Comparison of ENCODE assay signal across 8 mouse cellular contexts in genomic region chr13:69532893-69533404, GRCm38 (mm10). TPM values are rescaled to one million over a fixed set of nuclear protein-coding genes. Genes with fewer than 3 reads are reported as not detected.
DNase-seq lines count a peak whose midpoint lies in the region; ATAC-seq lines count a peak whose summit lies in the region.

No protein-coding gene starts in this region.

- H3K9ac ChIP-seq in neural tube, embryonic 11.5 days (ENCODE audit: low read length) = peak overlapping the region; percentile 84
- peak overlapping the region; percentile 87 for H3K9ac ChIP-seq in limb, embryonic 15.5 days
- peak overlapping the region; percentile 92 for H3K9ac ChIP-seq in stomach, embryonic 16.5 days (ENCODE audit: low read length)

- peak; percentile 41 for DNase-seq in CD4-positive, CD25-positive, alpha-beta regulatory T cell, adult 2 months (ENCODE audit: low read depth, low spot score)
- DNase-seq in neural tube, embryonic 11.5 days (ENCODE audit: low spot score) = no peak
- DNase-seq in neural tube, embryonic 10.5 days (ENCODE audit: extremely low spot score, low spot score) = no peak
- DNase-seq in ovary, adult 18-20 months (ENCODE audit: low spot score) = no peak
- DNase-seq in cerebellum, postnatal 25 days = no peak

- peak overlapping the region; percentile 96 for H3K4me3 ChIP-seq in neural tube, embryonic 11.5 days (ENCODE audit: low read depth, low read length)
- peak overlapping the region; percentile 93 for H3K4me3 ChIP-seq in limb, embryonic 15.5 days
- H3K4me3 ChIP-seq in stomach, embryonic 16.5 days (replicated peaks; ENCODE audit: low read length) = peak overlapping the region; percentile 77

- H3K27me3 ChIP-seq in neural tube, embryonic 11.5 days (ENCODE audit: control insufficient read depth, insufficient read depth, low read length) = no peaks in the 10 kb centered on the region
- H3K27me3 ChIP-seq in limb, embryonic 15.5 days = no peaks in the 10 kb centered on the region
- no peaks in the 10 kb centered on the region for H3K27me3 ChIP-seq in stomach, embryonic 16.5 days (ENCODE audit: control insufficient read depth, insufficient read depth, low read length)

- no peaks in the 10 kb centered on the region for H3K9me3 ChIP-seq in neural tube, embryonic 11.5 days (ENCODE audit: control insufficient read depth, low read length)
- no peaks in the 10 kb centered on the region for H3K9me3 ChIP-seq in limb, embryonic 15.5 days
- no peaks in the 10 kb centered on the region for H3K9me3 ChIP-seq in stomach, embryonic 16.5 days (replicated peaks; ENCODE audit: control insufficient read depth, low read length)

- peak overlapping the region; percentile 90 for H3K4me2 ChIP-seq in neural tube, embryonic 11.5 days (ENCODE audit: low read depth)
- peak overlapping the region; percentile 79 for H3K4me2 ChIP-seq in limb, embryonic 15.5 days
- H3K4me2 ChIP-seq in stomach, embryonic 16.5 days (ENCODE audit: low read depth, low read length) = peak overlapping the region; percentile 90

- 3% methylated on average over 9 of the region's 9 CpGs for WGBS in neural tube, embryonic 11.5 days
- WGBS in limb, embryonic 15.5 days = 2% methylated on average over 9 of the region's 9 CpGs
- WGBS in stomach, embryonic 16.5 days = 2% methylated on average over 9 of the region's 9 CpGs

- H3K27ac ChIP-seq in neural tube, embryonic 11.5 days (ENCODE audit: low read depth, low read length) = no peak overlapping the region
- peak overlapping the region; percentile 94 for H3K27ac ChIP-seq in limb, embryonic 15.5 days
- H3K27ac ChIP-seq in stomach, embryonic 16.5 days (ENCODE audit: low read length) = no peak overlapping the region

- no peak for ATAC-seq in CD4-positive, CD25-positive, alpha-beta regulatory T cell, adult 4 months
- ATAC-seq in neural tube, embryonic 11.5 days (ENCODE audit: insufficient read depth, low FRiP score, low TSS enrichment) = no peak
- ATAC-seq in limb, embryonic 15.5 days (ENCODE audit: insufficient number of reproducible peaks, low FRiP score, low TSS enrichment, low read depth) = no peak
- no peak for ATAC-seq in stomach, embryonic 16.5 days (ENCODE audit: insufficient read depth, low FRiP score)

- no peaks in the 10 kb centered on the region; the same call in 1 of the 2 replicates for H3K36me3 ChIP-seq in neural tube, embryonic 11.5 days (ENCODE audit: control insufficient read depth, insufficient read depth, low read length)
- H3K36me3 ChIP-seq in limb, embryonic 15.5 days = peaks cover 11% of the 10 kb centered on the region; the same call in 1 of the 2 replicates
- H3K36me3 ChIP-seq in stomach, embryonic 16.5 days (ENCODE audit: control insufficient read depth, insufficient read depth, low read length) = peaks cover 5% of the 10 kb centered on the region; the same call in 1 of the 2 replicates

- H3K4me1 ChIP-seq in neural tube, embryonic 11.5 days (ENCODE audit: control insufficient read depth, insufficient read depth, low read length) = peaks cover 29% of the 10 kb centered on the region
- peaks cover 44% of the 10 kb centered on the region for H3K4me1 ChIP-seq in limb, embryonic 15.5 days
- peaks cover 42% of the 10 kb centered on the region for H3K4me1 ChIP-seq in stomach, embryonic 16.5 days (ENCODE audit: control insufficient read depth, insufficient read depth, low read length)

RNA-seq across cellular contexts. Expression of gene Nsun2, which starts 0.6 kb away (rescaled TPM):
- polyA plus RNA-seq in CD4-positive, CD25-positive, alpha-beta regulatory T cell, adult 4 months (2017; shearing (Covaris generic)) = 10 to 100 TPM; 26.3 to 30.7 TPM
- 139 and 143 TPM in 2 replicates for polyA plus RNA-seq in neural tube, embryonic 11.5 days (2014; fragmentation: Nextera tagmentation; extraction: Ambion mirVana)
- 132 and 136 TPM in 2 replicates for polyA plus RNA-seq in limb, embryonic 15.5 days (2015; fragmentation: Nextera tagmentation; extraction: Ambion mirVana)
- 108 and 114 TPM in 2 replicates for polyA plus RNA-seq in stomach, embryonic 16.5 days (2015; fragmentation: Nextera tagmentation; extraction: Ambion mirVana)

RNA-seq across cellular contexts. Expression of gene Tent4a, which starts 1.5 kb away (rescaled TPM):
- polyA plus RNA-seq in CD4-positive, CD25-positive, alpha-beta regulatory T cell, adult 4 months (2017; shearing (Covaris generic)) = 1 to 10 TPM; 4.4 to 5.6 TPM
- polyA plus RNA-seq in neural tube, embryonic 11.5 days (2014; fragmentation: Nextera tagmentation; extraction: Ambion mirVana) = 8.5 and 10.5 TPM in 2 replicates
- polyA plus RNA-seq in limb, embryonic 15.5 days (2015; fragmentation: Nextera tagmentation; extraction: Ambion mirVana) = 4.9 and 6.2 TPM in 2 replicates
- polyA plus RNA-seq in stomach, embryonic 16.5 days (2015; fragmentation: Nextera tagmentation; extraction: Ambion mirVana) = 4.3 and 4.8 TPM in 2 replicates
